Mouse (Mus musculus): ENCODE measurements around the gene Gm44511.
"Not testable (repeated sequence)": the region's sequence is repeated elsewhere in the genome, so short reads cannot be mapped to it uniquely, and the experiment has no call there.

GRCm38 (mm10) chr6:128755402-128755763 is 70.7 kb downstream of the Gm44511 start:
- not testable (repeated sequence) for TF ChIP-seq CTCF (IDR thresholded peaks at IDR 0.05; ENCODE audit: low read depth, low read length); EP300 (IDR thresholded peaks at IDR 0.05; ENCODE audit: insufficient read depth, low read depth, low read length); POLR2A (IDR thresholded peaks at IDR 0.05; ENCODE audit: insufficient read depth, low read length)

Data from ES-Bruce4 (cell line).